Mouse (Mus musculus): ENCODE measurements around the gene Layn. TPM values are rescaled to one million over a fixed set of nuclear protein-coding genes. Genes with fewer than 3 reads are reported as not detected.

Layn gene
- total RNA-seq (2023): 1 to 10 TPM; 4.8 to 5.8 TPM

DNA sequence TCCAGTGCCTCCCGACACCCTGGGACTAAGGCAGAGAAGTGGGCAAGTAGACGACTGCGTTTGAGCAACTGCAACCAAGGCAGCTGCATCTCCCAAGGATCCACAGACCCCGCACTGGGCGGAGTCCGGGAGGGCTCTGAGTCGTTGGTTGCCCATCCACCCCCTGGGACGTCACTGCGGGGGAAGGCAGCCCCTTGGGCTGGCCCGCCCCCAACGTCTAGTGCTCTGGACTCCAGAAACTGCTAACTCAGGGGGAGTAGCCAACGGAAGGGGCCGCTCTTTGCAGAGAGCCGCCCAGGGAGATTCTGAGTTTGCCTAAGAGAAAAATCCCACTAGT, at the start of gene Layn:
Gene Layn, minus strand, starts transcription at position 116 of the 337 bp plus-strand sequence.

DNA sequence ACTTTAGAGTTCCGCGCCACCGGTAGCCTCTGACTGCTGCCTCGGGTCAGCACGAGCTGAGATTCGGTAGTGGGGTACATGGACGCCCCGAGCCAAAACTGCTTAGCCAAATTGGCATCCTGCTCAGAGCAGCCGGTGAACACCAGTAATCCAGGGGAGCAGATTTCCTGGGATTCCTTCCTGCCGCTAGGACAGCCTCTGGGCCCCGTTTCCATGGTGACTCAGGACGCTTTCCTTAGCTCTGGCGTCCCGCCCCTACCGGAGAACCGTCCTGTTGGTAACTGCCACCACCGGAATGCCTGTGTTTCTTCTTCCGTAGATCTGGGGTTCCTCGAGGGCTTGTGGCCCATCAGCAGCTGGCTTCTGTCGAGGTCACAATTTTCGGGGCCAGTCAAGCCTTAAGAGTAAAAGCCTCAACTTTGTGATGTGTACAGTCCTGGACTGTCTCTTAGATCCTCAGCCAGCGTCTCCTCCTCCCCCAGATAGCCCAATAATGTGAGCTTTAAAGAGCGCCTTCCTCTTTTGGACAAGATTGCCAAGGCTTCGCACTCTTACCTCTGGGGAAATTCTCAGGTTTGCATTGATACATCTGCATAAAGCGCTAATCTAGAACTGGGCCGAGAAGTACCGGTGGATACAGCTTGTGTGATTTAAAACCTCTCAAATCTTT, 25.0 kb upstream of the Layn start, which contains the start of gene 4833427G06Rik:
Gene 4833427G06Rik, minus strand, starts transcription at position 323 of the 670 bp plus-strand sequence.

DNA sequence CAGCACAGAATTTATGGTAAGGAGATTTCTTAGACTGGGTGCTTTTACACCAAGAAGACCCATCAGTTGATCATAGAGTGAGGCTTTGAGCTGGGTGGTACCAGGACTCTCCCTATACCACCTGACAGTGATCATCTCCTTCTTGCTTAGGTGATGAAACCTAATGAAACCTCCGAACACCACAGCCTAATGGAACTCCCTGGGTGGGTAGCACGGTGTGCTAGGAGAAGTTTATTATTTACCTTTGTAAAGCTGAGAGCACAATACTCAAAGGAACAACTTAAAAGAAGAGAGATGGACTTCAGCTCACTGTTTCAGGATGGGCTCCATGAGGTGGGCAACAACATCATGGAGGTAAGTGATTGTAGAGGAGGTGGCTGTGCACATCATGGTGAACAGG, 16.3 kb downstream of the Layn start, which contains the start of gene Btg4:
Gene Btg4, plus strand, starts transcription at position 301 of the 400 bp plus-strand sequence.

DNA sequence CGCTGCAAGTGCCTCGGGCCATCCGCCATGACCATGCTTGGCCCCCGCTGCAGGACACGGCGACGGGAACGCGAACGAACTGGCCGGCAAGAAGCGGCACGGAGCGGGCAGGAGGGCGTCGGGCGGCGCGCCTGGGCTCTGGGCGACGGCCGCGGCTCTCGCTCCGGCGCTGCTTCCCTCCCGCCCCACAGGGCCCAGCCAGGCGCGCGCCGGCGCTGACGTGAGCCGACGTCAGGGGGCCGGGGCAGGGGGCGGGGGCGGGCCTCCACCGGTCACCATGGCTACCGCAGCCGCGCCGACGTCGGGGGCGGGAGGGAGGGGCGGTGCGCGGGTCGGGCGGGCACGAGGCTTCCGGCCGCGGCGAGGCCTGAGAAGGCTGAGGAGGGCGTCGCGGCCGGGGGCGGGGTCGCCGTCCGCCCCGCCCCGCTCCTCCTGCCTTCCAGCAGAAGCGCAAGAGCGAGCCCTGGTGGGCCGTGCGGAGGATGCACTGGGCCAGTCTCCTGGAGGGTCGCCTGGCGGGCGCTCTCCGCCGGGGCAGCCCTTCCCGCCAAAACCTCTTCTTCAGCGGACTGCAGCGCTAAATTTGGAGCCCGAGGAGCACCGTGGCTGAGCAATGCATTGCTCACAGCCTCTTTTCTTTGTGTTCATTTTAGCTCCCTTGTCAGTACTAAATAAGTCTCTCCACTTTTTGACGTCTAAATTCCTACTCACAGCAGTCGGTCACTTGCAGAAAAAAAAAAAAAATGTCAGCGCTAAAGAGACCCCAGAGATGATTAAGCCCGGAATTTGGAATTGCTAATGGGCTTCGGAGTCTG, 67.8 kb downstream of the Layn start, which contains the start of gene Sik2:
Gene Sik2, minus strand, starts transcription at position 233 of the 815 bp plus-strand sequence.

Other genes starting within 250 kb of the Layn start
- gene Ppp2r1b, start 231.8 kb downstream of the Layn start, total RNA-seq (2023): 10 to 100 TPM; 24.7 to 25.1 TPM
- 10 to 100 TPM; 44.5 to 47.0 TPM for gene Sik2, start 68.0 kb downstream of the Layn start, total RNA-seq (2023)
- not detected for gene Btg4, start 16.2 kb downstream of the Layn start, total RNA-seq (2023)
- gene 4833427G06Rik, start 25.0 kb upstream of the Layn start, total RNA-seq (2023): not detected
- gene Gm32742, start 88.4 kb upstream of the Layn start, total RNA-seq (2023): not detected
- gene Pou2af1, start 136.6 kb upstream of the Layn start, total RNA-seq (2023): 1 to 10 TPM; 2.9 to 3.1 TPM
- gene Colca2, start 201.5 kb upstream of the Layn start, total RNA-seq (2023): not detected

Measured in neutrophil, adult 83 days (primary cell).